Mouse (Mus musculus): ENCODE measurements around the gene Frmd4a.

- TF ChIP-seq CTCF (IDR thresholded peaks at IDR 0.05; ENCODE audit: extremely low read depth, insufficient read length, insufficient replicate concordance, low read depth, low read length) (no peak), POLR2A (IDR thresholded peaks at IDR 0.05; ENCODE audit: low read depth, low read length) (no peak)
These were observed 148.7 kb downstream of the Frmd4a start for GRCm38 (mm10) chr2:4166191-4166590.
